Mouse (Mus musculus): ENCODE measurements around the gene Rab5if. TPM values are rescaled to one million over a fixed set of nuclear protein-coding genes. Genes with fewer than 3 reads are reported as not detected.
"Not testable (repeated sequence)": the region's sequence is repeated elsewhere in the genome, so short reads cannot be mapped to it uniquely, and the experiment has no call there.

The Rab5if gene
- total RNA-seq, 2 experiments from 2014 or later: 89.8 to 97.6 TPM

DNA sequence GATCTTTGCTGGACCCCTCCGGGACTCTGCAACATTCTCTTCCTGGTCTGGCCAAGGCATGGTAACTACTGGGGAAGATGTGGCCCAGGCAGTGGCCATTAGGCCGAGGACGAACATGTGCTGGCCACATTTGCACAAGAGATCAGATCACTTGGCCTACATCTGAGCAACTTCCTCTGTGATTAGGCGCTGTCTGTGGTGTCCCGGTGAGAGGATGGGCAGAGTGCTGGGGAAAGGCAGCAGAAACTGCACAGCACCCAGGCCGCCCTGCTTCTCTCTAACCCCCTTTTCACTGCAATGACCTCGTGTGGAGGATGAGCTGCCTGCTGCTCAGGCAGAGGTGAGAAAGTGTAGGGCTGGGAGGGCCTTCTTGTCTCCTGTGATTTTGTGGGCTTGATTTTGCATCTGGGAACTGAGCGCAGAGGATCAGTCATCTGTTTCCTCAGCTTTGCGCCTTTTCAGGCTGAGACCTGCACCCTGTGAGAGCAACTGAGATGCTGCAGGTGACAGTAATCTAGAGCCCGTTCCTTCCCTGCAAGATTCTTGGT, 23.2 kb downstream of the Rab5if start:
- no peak for DNase-seq (ENCODE audit: low spot score in 2 of 2)

GRCm38 (mm10) chr2:156887017-156887416, 24.1 kb downstream of the Rab5if start, which contains the start of gene Sla2:
TSS of gene Sla2 (minus strand) at chr2:156887192.
- DNase-seq (ENCODE audit: low spot score in 2 of 2): no peak

DNA sequence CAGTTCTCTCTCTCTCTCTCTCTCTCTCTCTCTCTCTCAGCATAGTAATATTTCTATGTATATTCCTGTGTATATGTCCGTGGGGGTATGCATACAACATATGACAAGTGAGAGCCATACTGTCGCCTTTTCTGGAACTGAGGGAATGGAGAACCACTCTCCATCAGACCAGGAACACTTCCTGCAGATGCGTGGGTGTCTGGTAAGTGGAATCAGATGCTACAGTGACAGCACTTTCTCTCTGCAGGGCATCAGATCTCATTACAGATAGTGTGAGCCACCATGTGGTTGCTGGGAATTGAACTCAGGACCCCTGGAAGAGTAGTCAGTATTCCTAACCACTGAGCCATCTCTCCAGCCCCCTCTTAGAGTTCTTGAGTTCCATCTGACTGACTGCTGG, 25.6 kb downstream of the Rab5if start:
- DNase-seq (ENCODE audit: low spot score in 2 of 2): no peak

- DNase-seq (ENCODE audit: low spot score in 2 of 2): no peak
These were observed 29.3 kb downstream of the Rab5if start for GRCm38 (mm10) chr2:156892240-156892639.

DNA sequence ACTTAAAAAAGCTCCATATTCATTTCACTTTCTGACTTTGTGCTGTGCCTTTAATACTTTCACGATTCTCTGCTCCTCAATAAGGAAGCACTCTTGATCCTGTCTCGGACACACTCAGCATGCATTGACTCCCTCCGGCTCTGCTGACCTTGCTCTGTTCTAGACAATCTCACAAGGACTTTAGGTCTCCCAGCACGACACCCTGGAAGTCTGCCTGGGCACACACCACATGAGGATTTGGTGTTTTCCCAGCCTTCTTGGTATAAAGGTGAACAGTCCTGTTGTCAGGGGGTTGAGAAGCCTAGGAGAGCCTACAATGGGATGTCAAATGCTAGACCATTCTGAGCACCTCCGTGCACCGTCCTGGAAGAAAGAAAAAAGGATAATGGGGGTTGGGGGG, 29.9 kb downstream of the Rab5if start:
- DNase-seq (ENCODE audit: low spot score in 2 of 2): no peak

DNA sequence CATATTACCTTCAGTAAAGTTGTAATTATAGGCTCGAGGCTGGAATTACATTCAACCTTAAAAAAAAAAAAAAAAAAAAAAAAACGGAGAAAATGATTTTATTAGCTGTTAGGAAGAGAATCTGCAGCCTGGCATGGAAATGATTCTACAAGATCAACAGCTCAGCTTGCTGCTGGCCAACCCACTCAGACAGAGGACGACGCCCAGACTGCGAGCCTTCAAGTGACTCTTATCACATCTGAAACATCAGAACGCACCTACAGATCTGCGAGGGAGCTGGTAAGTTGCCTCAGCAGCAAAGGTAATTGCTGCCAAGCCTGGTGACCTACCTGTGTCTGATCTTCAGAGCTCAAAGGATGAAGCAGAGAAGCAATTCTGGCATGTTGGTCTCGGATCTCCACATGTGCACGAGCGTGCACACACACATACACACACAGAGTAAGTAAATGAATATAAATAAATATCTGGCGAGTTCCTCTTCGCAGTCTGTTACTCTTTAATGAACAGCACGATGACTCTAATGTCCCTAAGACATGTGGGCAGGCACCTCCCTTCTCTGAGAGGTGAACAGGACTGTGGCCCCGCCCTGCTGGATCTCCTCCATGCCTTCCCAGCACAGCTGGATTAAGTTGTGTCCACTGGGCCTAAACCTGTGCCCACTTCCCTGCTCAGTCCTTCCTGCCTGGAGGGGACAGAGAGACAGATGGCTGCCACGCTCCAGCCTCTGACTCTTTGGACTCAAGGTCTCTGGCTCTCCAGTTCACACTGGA, 31.8 kb downstream of the Rab5if start:
- no peak for DNase-seq (ENCODE audit: low spot score in 2 of 2)

DNA sequence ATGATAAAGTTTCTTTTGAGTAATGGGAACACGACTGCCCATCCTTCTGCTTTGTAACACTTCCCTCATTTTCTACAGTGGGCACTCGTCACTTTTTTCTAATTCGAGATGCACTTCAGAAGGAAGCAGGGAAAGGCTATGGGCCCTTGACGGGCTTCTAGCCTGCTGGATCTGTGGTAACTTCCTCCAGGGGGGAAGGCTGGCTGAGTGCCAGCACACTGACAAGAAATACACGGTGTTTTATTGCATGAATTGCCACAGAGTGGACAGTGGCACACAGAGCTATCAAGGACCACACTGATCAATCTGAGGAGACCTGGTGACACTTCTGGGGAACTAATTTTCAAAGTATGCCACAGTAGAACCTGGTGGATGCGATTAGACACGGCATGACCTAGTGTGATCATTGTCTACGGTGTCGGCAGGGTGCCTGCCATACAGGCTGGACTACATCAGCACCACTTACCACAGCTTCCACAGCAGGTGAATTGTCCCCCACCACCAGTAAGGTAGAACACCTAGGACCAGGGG, 33.5 kb downstream of the Rab5if start:
- DNase-seq (ENCODE audit: low spot score in 2 of 2): no peak

- DNase-seq (ENCODE audit: low spot score in 2 of 2): peak; percentile 52 to 56
These were observed 34.1 kb downstream of the Rab5if start for GRCm38 (mm10) chr2:156897034-156897433.

GRCm38 (mm10) chr2:156898374-156898773, 35.4 kb downstream of the Rab5if start:
- DNase-seq (ENCODE audit: low spot score in 2 of 2): no peak

- no peak for DNase-seq (ENCODE audit: low spot score in 2 of 2)
These were observed 36.3 kb downstream of the Rab5if start for GRCm38 (mm10) chr2:156899184-156899583.

- DNase-seq (ENCODE audit: low spot score in 2 of 2): no peak
These were observed 38.4 kb downstream of the Rab5if start for GRCm38 (mm10) chr2:156901344-156901743.

DNA sequence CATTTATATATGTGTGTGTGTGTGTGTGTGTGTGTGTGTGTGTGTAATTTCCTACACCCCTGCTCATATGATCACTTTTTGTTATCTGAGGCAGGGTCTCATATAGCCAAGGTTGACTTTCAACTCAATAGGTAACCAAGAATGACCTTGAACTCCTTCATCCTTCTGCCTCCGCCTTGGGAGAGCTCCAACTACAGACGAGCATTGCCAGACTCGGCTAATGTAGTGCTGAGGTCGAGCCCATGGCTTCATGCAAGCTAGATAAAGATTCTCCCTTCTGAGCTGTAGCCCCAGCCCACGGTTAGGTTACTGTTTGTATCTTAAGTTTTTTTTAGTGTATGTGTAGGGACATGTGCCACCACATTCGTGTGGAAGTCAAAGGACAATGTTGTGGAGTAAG, 39.0 kb downstream of the Rab5if start:
- DNase-seq (ENCODE audit: low spot score in 2 of 2): no peak

- DNase-seq (ENCODE audit: low spot score in 2 of 2): not testable (repeated sequence)
These were observed 39.5 kb downstream of the Rab5if start for GRCm38 (mm10) chr2:156902411-156902810.

DNA sequence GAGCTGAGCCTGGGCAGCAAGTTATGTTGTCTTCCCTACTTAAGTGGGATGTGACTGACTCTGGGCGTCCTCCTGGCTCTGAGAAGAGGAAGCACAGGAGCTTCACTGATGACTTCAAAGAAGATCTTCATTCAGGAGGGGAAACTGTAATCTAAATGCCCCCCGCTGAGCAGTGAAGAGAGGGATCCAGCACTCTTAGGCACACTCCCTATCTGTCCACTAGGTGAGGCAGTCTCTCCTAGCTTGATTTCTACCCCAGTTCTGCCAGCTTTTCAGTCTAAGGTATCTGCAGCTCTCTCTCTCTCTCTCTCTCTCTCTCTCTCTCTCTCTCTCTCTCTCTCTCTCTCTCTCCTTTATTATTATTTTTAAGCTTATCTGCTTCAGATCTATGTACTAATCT, 40.4 kb downstream of the Rab5if start:
- DNase-seq (ENCODE audit: low spot score in 2 of 2): no peak

GRCm38 (mm10) chr2:156904976-156905717, 42.2 kb downstream of the Rab5if start:
- DNase-seq (ENCODE audit: low spot score in 2 of 2): peak; percentile 79 to 80

- DNase-seq (ENCODE audit: low spot score in 2 of 2): not testable (repeated sequence)
These were observed 43.0 kb downstream of the Rab5if start for GRCm38 (mm10) chr2:156905931-156906330.

GRCm38 (mm10) chr2:156913191-156913590, 50.3 kb downstream of the Rab5if start:
- no peak for DNase-seq (ENCODE audit: low spot score in 2 of 2)

GRCm38 (mm10) chr2:156915559-156915958, 52.6 kb downstream of the Rab5if start:
- DNase-seq (ENCODE audit: low spot score in 2 of 2): no peak

- no peak for DNase-seq (ENCODE audit: low spot score in 2 of 2)
These were observed 53.6 kb downstream of the Rab5if start for GRCm38 (mm10) chr2:156916419-156917125.

- DNase-seq (ENCODE audit: low spot score in 2 of 2): no peak
These were observed 55.6 kb downstream of the Rab5if start for GRCm38 (mm10) chr2:156918562-156918961.

DNA sequence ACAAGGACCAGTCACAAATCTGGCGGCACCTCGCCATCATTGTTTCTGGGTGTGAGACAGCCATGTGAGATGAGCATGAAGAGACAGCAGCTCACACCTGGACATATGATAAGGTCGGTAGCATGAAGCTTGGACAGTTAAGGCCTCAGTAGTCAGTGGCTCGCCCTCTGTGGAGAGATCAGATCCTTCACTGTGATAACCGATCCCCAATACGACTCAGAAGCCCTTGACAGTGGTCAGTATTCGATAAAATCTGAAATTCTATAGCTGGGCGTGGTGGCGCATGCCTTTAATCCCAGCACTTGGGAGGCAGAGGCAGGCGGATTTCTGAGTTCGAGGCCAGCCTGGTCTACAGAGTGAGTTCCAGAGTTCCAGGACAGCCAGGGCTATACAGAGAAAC, 56.3 kb downstream of the Rab5if start:
- not testable (repeated sequence) for DNase-seq (ENCODE audit: low spot score in 2 of 2)
